Mouse (Mus musculus): ENCODE measurements around the gene Gm5934.
"Not testable (repeated sequence)": the region's sequence is repeated elsewhere in the genome, so short reads cannot be mapped to it uniquely, and the experiment has no call there.

Gene Gm5934

DNA sequence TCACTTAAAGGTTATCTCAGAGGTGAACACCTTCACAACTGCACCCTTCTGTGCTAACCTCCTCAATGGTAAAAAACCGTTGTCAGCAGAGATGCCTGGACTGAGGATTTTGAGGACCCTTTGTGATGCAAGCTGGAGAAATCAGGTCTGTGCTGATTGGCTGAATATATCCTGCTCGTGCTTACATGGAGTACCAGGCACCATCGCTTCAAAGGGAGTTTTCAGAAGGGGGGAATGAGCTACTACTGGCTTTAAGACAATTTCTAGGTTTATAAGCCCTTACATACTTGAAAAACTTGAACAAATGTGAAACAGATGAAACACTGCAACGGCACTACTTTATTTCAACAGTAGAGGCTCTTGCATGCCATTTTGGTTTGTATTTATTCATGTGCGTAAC lies at the start of gene Gm5934:
Gm5934 (minus strand) TSS at position 101 of the 400 bp plus-strand sequence.
- not testable (repeated sequence) for DNase-seq (ENCODE audit: low read depth, low spot score)

All from embryo, embryonic 11.5 days (tissue).